Mouse (Mus musculus): ENCODE measurements around the gene Prkg2. TPM values are rescaled to one million over a fixed set of nuclear protein-coding genes. Genes with fewer than 3 reads are reported as not detected.

The Prkg2 gene
- total RNA-seq, 1 experiment, result 1.8 TPM

DNA sequence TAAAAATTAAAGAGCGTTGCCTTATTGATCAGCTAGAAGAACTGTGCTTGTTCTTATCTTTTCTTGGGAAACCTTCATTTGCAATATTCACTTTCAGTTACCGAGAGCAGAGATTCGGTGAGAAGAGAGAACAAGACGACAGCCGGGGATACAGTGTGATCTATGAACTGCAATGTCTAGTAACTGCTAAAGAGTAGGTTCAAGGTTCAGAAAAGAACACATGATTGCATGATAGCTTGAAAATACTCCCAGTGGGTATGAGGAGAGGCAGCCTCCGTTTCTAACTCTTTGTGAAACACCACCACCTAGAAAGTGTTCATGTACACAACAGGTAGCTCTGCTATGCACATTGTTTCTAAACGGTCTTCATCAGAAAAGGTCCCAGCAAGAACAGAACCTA lies 55.8 kb downstream of the Prkg2 start:
- TF ChIP-seq CHD2 (IDR thresholded peaks at IDR 0.05; ENCODE audit: low read depth, low read length) (no peak), HCFC1 (IDR thresholded peaks at IDR 0.05; ENCODE audit: borderline replicate concordance, insufficient read depth, low read length) (no peak), ZNF384 (IDR thresholded peaks at IDR 0.05; ENCODE audit: low read depth, low read length) (no peak), MAFK (IDR thresholded peaks at IDR 0.05; ENCODE audit: insufficient read depth, low read depth, low read length) (no peak), ZC3H11A (IDR thresholded peaks at IDR 0.05; ENCODE audit: borderline replicate concordance, low read depth, low read length) (no peak)
- H3K4me1 ChIP-seq (ENCODE audit: control insufficient read depth in 2 of 2, insufficient read depth in 2 of 2, low read length in 2 of 2, poor library complexity in 1 of 2), result peaks cover 0 to 2% of the 10 kb centered on the region in 2 experiments; a peak in 1 of 4 replicates
- no peaks in the 10 kb centered on the region for H3K9me3 ChIP-seq (ENCODE audit: control insufficient read depth, insufficient read depth, low read depth, low read length)
- no peak overlapping the region for H3K4me3 ChIP-seq (ENCODE audit: insufficient read depth in 1 of 2, low read depth in 1 of 2, low read length in 2 of 2, poor library complexity in 1 of 2, severe bottlenecking in 1 of 2)
- in situ Hi-C loops (cut with MboI; ENCODE audit: low sequenced_read_pairs in 2 of 2, unreplicated experiment in 2 of 2), result no loop called here
- no peaks in the 10 kb centered on the region for H3K36me3 ChIP-seq (ENCODE audit: control insufficient read depth, insufficient read depth, low read length, poor library complexity, severe bottlenecking)
- H3K9ac ChIP-seq (ENCODE audit: insufficient read depth, low read depth, low read length, poor library complexity, severe bottlenecking), result no peak overlapping the region
- no peak for DNase-seq (ENCODE audit: low read depth, low spot score)
- no peak overlapping the region for H3K27ac ChIP-seq (ENCODE audit: insufficient read depth, low read depth, low read length, poor library complexity, severe bottlenecking)

DNA sequence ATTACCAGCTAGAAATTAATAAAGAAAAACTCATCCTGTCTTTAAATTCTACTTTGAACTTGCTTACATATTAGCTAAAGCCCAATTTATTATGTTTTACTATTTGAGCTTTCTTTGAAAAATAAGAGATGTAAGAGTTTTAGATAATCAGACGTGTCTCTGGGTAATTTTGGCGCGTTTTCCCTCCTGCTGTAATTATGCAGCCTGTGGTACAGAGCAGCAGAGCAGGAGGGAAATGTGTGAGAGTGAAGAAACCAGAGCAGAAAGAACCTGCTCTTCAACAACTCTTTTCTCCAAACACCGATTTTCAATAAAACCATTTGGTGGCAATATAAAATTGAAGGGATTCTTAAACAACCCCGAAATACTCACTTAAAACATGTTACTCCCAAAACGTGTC lies 58.8 kb downstream of the Prkg2 start:
- TF ChIP-seq ZNF384 (IDR thresholded peaks at IDR 0.05; ENCODE audit: low read depth, low read length), result no peak
- TF ChIP-seq ZC3H11A (IDR thresholded peaks at IDR 0.05; ENCODE audit: borderline replicate concordance, low read depth, low read length), result no peak
- TF ChIP-seq MAFK (IDR thresholded peaks at IDR 0.05; ENCODE audit: insufficient read depth, low read depth, low read length), result no peak
- no peak for TF ChIP-seq HCFC1 (IDR thresholded peaks at IDR 0.05; ENCODE audit: borderline replicate concordance, insufficient read depth, low read length)
- TF ChIP-seq CHD2 (IDR thresholded peaks at IDR 0.05; ENCODE audit: low read depth, low read length), result no peak
- in situ Hi-C loops (cut with MboI; ENCODE audit: low sequenced_read_pairs in 2 of 2, unreplicated experiment in 2 of 2), result no loop called here
- Histone ChIP-seq H3K27ac (ENCODE audit: insufficient read depth, low read depth, low read length, poor library complexity, severe bottlenecking) (no peak overlapping the region), H3K4me3 (ENCODE audit: insufficient read depth in 1 of 2, low read depth in 1 of 2, low read length in 2 of 2, poor library complexity in 1 of 2, severe bottlenecking in 1 of 2) (no peak overlapping the region), H3K9me3 (ENCODE audit: control insufficient read depth, insufficient read depth, low read depth, low read length) (no peaks in the 10 kb centered on the region), H3K36me3 (ENCODE audit: control insufficient read depth, insufficient read depth, low read length, poor library complexity, severe bottlenecking) (no peaks in the 10 kb centered on the region), H3K9ac (ENCODE audit: insufficient read depth, low read depth, low read length, poor library complexity, severe bottlenecking) (no peak overlapping the region), H3K4me1 (ENCODE audit: control insufficient read depth in 2 of 2, insufficient read depth in 2 of 2, low read length in 2 of 2, poor library complexity in 1 of 2) (no peaks in the 10 kb centered on the region)
- DNase-seq (ENCODE audit: low read depth, low spot score), result no peak

DNA sequence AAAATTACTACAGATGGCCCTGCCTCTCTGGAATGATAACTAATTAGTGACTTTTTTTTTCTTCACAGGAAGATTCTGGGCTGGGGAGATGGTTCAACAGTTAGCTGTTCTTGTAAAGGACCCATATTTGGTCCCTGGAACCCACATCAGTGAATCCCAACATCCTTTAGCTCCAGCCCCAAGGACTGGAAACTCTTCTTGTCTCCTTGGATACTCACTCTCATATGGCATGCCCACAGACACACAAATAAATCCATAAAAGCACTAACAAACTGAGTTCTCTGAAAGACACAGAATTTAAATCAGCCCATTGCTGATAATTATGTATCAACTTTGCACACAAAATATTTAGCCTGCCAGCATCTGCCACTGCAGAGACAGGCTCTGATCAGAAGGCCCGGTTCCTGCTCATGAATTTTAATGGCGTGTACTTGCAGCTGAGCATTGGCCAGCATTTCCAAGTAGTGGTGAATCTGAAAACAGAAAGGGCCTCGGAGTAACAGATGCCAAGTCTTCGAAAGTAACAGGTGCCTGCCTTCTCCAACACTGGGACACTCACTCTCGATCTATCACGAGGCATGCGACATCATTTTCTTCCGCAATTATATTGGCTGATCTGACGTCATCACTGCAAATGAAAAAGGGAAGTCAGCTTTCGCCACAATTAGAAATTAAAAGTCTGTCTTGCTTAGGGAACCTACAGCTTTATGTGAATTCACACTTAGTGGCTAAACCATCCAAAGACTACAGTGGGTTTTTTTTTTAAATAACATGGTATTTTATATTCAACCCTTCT lies 61.1 kb downstream of the Prkg2 start:
- DNase-seq (ENCODE audit: low read depth, low spot score), result no peak
- no peak for TF ChIP-seq ZC3H11A (IDR thresholded peaks at IDR 0.05; ENCODE audit: borderline replicate concordance, low read depth, low read length)
- TF ChIP-seq ZNF384 (IDR thresholded peaks at IDR 0.05; ENCODE audit: low read depth, low read length), result no peak
- TF ChIP-seq MAFK (IDR thresholded peaks at IDR 0.05; ENCODE audit: insufficient read depth, low read depth, low read length), result no peak
- TF ChIP-seq CHD2 (IDR thresholded peaks at IDR 0.05; ENCODE audit: low read depth, low read length), result no peak
- no peak for TF ChIP-seq HCFC1 (IDR thresholded peaks at IDR 0.05; ENCODE audit: borderline replicate concordance, insufficient read depth, low read length)
- in situ Hi-C loops (cut with MboI; ENCODE audit: low sequenced_read_pairs in 2 of 2, unreplicated experiment in 2 of 2), result no loop called here
- Histone ChIP-seq H3K36me3 (ENCODE audit: control insufficient read depth, insufficient read depth, low read length, poor library complexity, severe bottlenecking) (no peaks in the 10 kb centered on the region), H3K9ac (ENCODE audit: insufficient read depth, low read depth, low read length, poor library complexity, severe bottlenecking) (no peak overlapping the region), H3K4me1 (ENCODE audit: control insufficient read depth in 2 of 2, insufficient read depth in 2 of 2, low read length in 2 of 2, poor library complexity in 1 of 2) (no peaks in the 10 kb centered on the region), H3K9me3 (ENCODE audit: control insufficient read depth, insufficient read depth, low read depth, low read length) (no peaks in the 10 kb centered on the region), H3K27ac (ENCODE audit: insufficient read depth, low read depth, low read length, poor library complexity, severe bottlenecking) (no peak overlapping the region), H3K4me3 (ENCODE audit: insufficient read depth in 1 of 2, low read depth in 1 of 2, low read length in 2 of 2, poor library complexity in 1 of 2, severe bottlenecking in 1 of 2) (no peak overlapping the region)

DNA sequence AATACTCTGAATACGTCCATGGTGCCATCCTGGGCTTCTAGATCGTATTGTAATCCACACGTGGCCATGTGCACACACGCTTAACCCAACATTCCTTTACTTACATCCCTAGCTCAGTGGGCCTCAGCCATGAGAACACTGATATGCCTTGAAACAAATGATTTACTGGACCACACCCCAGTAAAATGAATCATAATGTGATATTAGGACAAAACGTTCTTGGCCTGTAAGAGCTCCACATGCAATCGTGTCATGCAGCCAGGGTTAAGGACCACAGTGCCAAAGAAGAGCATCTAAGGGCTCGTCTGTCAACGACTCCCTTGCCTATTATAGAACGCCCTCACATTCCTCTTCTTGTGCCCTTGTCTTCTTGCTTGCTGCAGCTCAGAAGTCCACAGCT lies 70.5 kb downstream of the Prkg2 start:
- Histone ChIP-seq H3K27ac (ENCODE audit: insufficient read depth, low read depth, low read length, poor library complexity, severe bottlenecking) (no peak overlapping the region), H3K9ac (ENCODE audit: insufficient read depth, low read depth, low read length, poor library complexity, severe bottlenecking) (no peak overlapping the region), H3K4me3 (ENCODE audit: insufficient read depth in 1 of 2, low read depth in 1 of 2, low read length in 2 of 2, poor library complexity in 1 of 2, severe bottlenecking in 1 of 2) (no peak overlapping the region), H3K36me3 (ENCODE audit: control insufficient read depth, insufficient read depth, low read length, poor library complexity, severe bottlenecking) (no peaks in the 10 kb centered on the region), H3K4me1 (ENCODE audit: control insufficient read depth in 2 of 2, insufficient read depth in 2 of 2, low read length in 2 of 2, poor library complexity in 1 of 2) (no peaks in the 10 kb centered on the region), H3K9me3 (ENCODE audit: control insufficient read depth, insufficient read depth, low read depth, low read length) (no peaks in the 10 kb centered on the region)
- in situ Hi-C loops (cut with MboI; ENCODE audit: low sequenced_read_pairs in 2 of 2, unreplicated experiment in 2 of 2), result no loop called here
- no peak for TF ChIP-seq ZC3H11A (IDR thresholded peaks at IDR 0.05; ENCODE audit: borderline replicate concordance, low read depth, low read length)
- no peak for TF ChIP-seq MAFK (IDR thresholded peaks at IDR 0.05; ENCODE audit: insufficient read depth, low read depth, low read length)
- no peak for TF ChIP-seq CHD2 (IDR thresholded peaks at IDR 0.05; ENCODE audit: low read depth, low read length)
- TF ChIP-seq ZNF384 (IDR thresholded peaks at IDR 0.05; ENCODE audit: low read depth, low read length), result no peak
- TF ChIP-seq HCFC1 (IDR thresholded peaks at IDR 0.05; ENCODE audit: borderline replicate concordance, insufficient read depth, low read length), result no peak
- no peak for DNase-seq (ENCODE audit: low read depth, low spot score)
